Mouse (Mus musculus) gastrocnemius, adult 18-20 months (tissue): ENCODE measurements around the gene Fam205a1. TPM values are rescaled to one million over a fixed set of nuclear protein-coding genes. Genes with fewer than 3 reads are reported as not detected.

ENCODE experiments used
- total RNA-seq, 2 experiments: library from RNA; stranded (reverse); gene quantifications; 2 replicates each; pipeline ENCODE4 v1.2.3; 2021

Gene Fam205a1
- total RNA-seq, 2 experiments from 2014 or later, result not detected

Other genes starting within 250 kb of the Fam205a1 start
- not detected for gene Gm10591, start 241.7 kb downstream of the Fam205a1 start, total RNA-seq
- 10 to 100 TPM in 1 of 2 experiments, 1 to 10 TPM in 1; 7.5 to 10.1 TPM for gene Gm2564, start 224.2 kb downstream of the Fam205a1 start, total RNA-seq
- not detected for gene Ccl27b, start 198.6 kb downstream of the Fam205a1 start, total RNA-seq
- not detected for gene Il11ra2, start 192.0 kb downstream of the Fam205a1 start, total RNA-seq
- not detected for gene 4930578G10Rik, start 118.3 kb downstream of the Fam205a1 start, total RNA-seq
- not detected for gene Ccl19, start 97.3 kb downstream of the Fam205a1 start, total RNA-seq
- gene Ccl21a, start 79.9 kb downstream of the Fam205a1 start, total RNA-seq, result 10 to 100 TPM in 1 of 2 experiments, 1 to 10 TPM in 1; 9.4 to 13.4 TPM
- gene Gm12394, start 2.9 kb upstream of the Fam205a1 start, total RNA-seq, result under 1 TPM in 1 of 2 experiments, not detected in 1; 0.07 TPM
- gene Fam205c, start 20.3 kb upstream of the Fam205a1 start, total RNA-seq, result 1 to 10 TPM; 1.1 to 1.2 TPM
- under 1 TPM; 0.26 to 0.66 TPM for gene Phf24, start 62.8 kb upstream of the Fam205a1 start, total RNA-seq
- gene Dnajb5, start 95.9 kb upstream of the Fam205a1 start, total RNA-seq, result 100 to 1,000 TPM; 198 to 225 TPM
- not detected for gene 1700022I11Rik, start 115.7 kb upstream of the Fam205a1 start, total RNA-seq
- gene Vcp, start 146.6 kb upstream of the Fam205a1 start, total RNA-seq, result 100 to 1,000 TPM; 248 to 282 TPM
- 1 to 10 TPM; 1.4 to 1.8 TPM for gene Fancg, start 156.6 kb upstream of the Fam205a1 start, total RNA-seq
- 1 to 10 TPM; 6.2 to 7.7 TPM for gene Pigo, start 171.9 kb upstream of the Fam205a1 start, total RNA-seq
- gene Stoml2, start 177.8 kb upstream of the Fam205a1 start, total RNA-seq, result 100 to 1,000 TPM in 1 of 2 experiments, 10 to 100 TPM in 1; 88.9 to 105 TPM
- gene Fam214b, start 192.3 kb upstream of the Fam205a1 start, total RNA-seq, result 10 to 100 TPM; 27.6 to 28.1 TPM
- gene Unc13b, start 205.1 kb upstream of the Fam205a1 start, total RNA-seq, result 1 to 10 TPM; 1.2 to 1.9 TPM